Mouse (Mus musculus): Measurements from ENCODE around the gene Mlxipl.

Mlxipl gene

DNA sequence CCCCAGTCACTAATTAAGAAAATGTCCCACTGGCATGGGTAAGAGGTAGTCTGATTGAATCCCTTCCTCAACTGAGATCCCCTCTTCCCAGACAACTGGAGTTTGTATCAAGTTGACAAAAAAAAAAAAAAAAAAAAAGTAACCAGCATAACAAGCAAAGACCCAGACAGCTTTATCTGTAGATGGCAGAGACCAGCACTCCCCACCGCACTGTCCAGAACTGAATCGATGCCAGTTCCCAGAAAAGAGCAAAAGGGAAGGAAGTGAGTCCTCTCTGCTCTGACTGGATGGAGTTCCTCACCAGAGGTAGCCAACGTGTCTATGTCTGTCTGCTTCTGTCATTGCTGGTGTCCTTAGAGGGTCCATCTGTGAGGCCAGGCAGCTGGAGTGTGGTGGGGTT, 55.8 kb downstream of the Mlxipl start:
- no peak for DNase-seq (ENCODE audit: low read depth, low spot score)

GRCm38 (mm10) chr5:135145955-135146354, 56.3 kb downstream of the Mlxipl start:
- no peak for DNase-seq (ENCODE audit: low read depth, low spot score)

- no peak for DNase-seq (ENCODE audit: low read depth, low spot score)
Measured at GRCm38 (mm10) chr5:135148715-135149052, 59.0 kb downstream of the Mlxipl start.

DNA sequence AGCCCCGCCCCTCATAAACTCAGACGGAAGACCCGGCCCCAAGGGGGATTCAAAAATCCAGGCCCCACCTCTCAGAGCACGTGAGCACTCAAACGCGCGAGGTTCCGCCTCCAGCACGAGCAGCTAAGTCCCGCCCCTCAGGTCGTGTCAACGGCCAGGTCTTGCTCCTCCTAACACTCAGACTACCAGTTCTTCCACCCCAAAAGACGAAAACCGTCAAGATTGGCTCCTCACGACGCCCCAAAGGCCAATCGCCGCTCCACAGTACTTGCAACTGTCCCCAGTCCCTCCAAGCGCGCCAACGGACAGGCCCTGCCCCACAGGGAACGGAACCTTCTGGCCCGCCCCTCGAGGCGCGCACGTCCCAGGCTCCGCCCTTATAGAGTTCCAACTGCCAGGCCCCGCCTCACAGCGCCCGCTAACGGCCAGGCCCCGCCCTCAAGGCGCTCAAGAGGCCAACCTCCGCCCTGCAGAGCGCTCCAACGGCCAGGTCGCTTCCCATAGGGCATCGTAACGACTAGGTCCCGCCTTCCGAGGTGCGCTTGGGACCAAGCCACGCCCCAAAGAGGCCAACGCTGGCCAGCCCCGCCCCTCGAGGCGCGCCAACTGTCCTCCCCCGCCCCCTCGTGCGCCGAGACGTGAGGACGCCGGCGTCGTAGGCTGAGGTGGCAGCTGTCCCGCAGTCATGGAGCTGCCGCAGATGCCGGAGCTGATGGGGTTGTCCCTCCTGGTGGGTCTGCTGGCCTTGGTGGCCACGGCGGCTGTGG, 59.5 kb downstream of the Mlxipl start, which contains the start of gene Tbl2:
Gene Tbl2, plus strand, starts transcription at position 605 of the 767 bp plus-strand sequence.
- DNase-seq (ENCODE audit: low read depth, low spot score), result peak; percentile 98

DNA sequence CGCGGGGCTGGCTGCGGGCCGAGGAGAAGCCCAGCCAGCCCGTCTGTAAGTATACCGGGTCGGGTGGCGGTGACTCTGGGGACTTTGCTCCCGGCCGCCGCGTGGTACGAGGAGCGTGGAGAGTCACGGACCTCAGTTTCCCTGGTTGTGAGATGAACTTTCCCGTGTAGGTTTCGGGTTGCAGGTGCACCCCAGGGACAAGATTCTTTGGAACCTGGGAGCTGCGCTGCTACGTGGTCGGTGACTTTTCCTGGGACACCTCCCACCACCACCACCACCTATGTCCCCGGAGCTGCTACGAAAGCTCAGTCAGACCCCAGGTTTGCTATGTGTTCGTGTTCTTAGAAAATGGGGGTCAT, 60.1 kb downstream of the Mlxipl start:
- no peak for DNase-seq (ENCODE audit: low read depth, low spot score)

GRCm38 (mm10) chr5:135156496-135156895, 66.8 kb downstream of the Mlxipl start:
- DNase-seq (ENCODE audit: low read depth, low spot score), result no peak

DNA sequence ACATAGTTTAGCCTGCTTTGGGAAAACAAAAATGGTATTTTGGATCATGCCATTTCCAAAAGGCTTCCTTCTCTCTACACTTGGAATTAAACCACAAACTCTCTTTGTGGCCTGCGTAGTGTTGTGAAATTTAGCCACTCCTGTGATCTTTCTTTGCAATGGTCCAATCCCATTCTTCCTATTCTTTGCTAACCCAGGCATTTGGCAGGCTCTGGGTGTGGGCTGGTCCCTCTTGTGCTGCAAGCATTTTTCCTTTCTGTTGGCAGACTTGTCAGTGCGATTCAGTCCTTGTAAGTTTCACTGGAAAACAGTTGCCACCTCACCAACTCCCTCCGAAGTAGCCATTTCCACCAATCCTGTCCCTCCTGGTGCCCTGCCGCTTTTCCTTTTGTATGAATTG, 71.5 kb downstream of the Mlxipl start:
- no peak for DNase-seq (ENCODE audit: low read depth, low spot score)

DNA sequence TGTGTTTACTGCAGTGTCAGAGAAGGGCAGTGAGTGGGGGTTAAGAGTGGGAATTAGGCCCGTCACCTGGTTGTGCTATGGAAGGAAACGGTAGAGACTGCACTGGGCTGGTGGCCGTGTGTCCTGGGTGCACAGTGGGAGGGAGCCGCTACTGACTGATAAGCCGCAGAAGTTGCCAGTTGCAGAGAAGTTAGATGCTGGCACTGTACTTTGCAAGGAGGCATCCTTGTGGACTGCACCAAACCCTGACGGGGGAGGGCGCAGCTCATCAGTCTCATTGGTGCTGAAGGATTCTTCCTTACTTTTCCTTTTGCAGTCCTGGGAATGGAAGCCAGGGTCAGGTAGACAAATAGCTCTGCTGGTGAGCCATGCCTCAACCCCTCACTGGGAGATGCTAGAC, 72.0 kb downstream of the Mlxipl start:
- no peak for DNase-seq (ENCODE audit: low read depth, low spot score)

DNA sequence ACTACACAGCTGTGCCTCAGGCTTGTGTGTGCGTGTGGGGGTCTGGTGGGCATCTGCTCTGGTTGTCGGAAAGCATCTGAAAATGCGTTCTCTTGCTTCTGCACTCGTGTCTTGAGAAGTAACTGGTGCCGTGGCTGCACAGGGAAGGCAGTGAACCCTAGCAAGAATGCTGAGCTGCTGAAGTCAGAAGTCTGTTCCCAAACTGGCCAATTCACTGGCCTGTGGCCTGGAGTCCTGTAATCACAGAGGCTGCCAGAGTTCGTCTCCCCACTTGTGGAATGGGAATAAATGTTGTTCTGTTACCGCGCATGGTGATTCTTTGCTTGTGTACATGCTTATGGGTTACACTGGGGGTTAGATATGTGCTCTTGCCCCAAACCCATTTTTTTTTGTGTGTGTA, 72.7 kb downstream of the Mlxipl start:
- no peak for DNase-seq (ENCODE audit: low read depth, low spot score)

DNA sequence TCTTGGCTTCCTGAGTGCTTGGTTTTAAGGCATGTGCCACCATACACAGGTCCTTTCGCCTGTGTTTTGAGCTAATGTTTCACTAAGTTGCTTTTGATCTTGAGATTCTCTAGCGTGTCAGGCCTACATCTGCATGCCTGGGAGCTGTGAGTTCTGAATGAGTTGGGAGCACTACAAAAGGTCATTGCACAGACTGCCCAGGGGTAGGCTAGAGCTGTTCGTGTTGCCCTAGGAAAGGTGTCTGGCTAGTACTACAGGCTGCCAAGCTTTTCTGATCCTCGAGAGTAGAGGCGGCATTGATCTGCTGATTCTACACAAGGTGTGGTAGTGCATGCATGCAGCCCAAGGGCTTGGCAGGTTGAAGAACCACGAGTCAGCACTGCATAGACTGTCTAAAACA, 73.1 kb downstream of the Mlxipl start:
- no peak for DNase-seq (ENCODE audit: low read depth, low spot score)

DNA sequence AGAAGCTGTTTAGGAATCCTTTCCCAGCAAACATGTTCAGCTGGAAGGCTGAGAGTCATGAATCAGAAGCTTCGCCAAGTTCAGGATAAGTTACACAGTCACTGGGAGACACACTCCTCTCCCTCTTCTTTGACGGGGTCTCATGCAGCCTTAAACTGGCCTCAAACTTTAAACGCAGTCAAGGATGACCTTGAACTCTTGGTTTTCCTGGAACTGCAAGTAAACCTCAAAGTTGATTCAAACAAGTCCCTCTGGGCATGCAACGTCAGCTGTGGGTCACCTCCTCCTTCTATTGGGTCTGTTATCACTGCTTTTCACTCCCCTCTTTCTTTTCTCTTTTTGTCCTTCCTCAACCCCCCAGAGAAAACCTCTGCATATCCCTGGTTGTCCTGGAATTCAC, 77.2 kb downstream of the Mlxipl start:
- DNase-seq (ENCODE audit: low read depth, low spot score), result no peak

- no peak for DNase-seq (ENCODE audit: low read depth, low spot score)
Measured at GRCm38 (mm10) chr5:135167469-135167868, 77.8 kb downstream of the Mlxipl start.

DNA sequence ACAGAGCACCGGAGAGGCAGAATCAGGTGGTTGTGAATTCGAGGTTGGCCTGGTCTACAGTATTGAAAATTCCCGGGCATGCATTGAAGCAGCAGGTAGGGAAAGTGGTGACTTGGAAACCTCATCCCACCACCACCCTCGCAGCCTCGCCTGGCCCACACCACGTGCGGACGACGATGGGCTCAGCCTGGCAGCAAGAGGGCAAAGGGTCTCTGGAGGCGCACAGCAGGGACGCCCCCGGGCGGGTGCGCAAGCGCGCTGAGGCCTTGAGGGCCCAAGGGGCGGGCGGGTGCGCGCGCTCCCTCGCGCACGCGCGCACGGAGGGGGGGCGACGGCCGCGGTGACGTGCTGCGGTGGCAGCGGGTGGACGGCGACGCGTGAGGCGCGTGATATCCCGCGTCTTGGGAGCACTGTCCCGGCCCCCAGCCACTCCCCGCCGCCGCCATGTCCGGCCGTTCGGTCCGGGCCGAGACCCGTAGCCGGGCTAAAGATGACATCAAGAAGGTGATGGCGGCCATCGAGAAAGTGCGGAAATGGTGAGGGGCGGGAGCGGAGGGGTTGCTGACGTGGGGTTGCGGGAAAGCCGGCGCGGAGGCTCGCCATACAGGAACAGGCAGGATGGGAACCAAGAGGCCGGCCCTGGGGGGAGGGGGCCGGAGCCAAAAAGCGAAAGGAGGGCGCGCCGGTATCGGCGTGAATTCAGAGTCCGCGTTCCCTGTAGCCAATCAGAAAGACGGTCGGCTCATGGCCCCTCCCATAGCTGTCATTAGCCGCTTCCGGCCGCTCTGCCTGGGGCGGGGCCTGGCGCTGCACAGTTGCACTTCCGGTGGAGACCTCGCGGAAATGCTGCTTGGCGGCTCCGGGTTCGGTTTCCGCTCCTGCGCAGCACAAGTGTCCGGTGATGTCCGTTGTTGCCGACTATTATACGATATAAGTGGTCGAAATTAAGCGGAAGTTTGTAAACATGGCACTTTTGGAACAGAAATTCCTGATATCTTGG, 78.7 kb downstream of the Mlxipl start, which contains the start of gene Bcl7b:
Gene Bcl7b, plus strand, starts transcription at position 221 of the 1,000 bp plus-strand sequence.
- DNase-seq (ENCODE audit: low read depth, low spot score), result peak; percentile 93

DNA sequence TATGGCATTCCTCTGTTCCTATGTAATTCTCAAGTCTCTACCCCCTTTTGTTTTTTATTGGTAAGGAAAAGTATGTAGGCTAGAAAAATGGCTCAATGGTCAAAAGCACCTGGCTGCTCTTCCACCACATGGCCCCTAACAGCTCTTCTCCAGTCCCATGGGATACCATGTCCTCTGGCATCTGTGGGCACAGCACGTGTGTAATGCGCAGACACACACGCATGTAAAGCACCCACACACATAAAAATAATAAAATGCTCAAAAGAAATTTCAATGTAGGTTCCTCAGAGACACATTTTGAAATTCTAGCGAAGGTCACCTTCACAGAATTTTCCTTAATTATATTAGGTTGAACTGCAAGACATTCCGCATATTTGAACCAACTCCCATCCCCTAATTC, 79.8 kb downstream of the Mlxipl start:
- no peak for DNase-seq (ENCODE audit: low read depth, low spot score)

GRCm38 (mm10) chr5:135171688-135172220, 82.1 kb downstream of the Mlxipl start:
- no peak for DNase-seq (ENCODE audit: low read depth, low spot score)

DNA sequence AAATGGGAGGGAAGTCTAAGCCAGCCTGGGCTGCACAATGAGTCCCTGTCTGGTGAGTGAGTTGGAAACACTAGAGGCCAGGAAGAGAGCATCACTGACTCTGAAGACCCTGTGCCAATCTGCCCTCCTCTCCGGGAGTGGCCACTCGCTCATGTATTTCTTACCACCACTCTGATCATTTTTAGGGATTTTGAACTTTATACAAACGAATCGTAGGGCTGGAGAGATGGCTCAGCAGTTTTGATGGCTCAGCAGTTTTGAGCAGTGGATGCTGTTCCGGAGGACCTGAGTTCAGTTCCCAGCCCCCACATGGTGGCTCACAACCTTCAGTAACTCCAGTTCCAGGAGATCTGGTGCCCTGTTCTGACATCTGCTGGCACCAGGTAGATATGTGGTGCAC, 83.3 kb downstream of the Mlxipl start:
- no peak for DNase-seq (ENCODE audit: low read depth, low spot score)

DNA sequence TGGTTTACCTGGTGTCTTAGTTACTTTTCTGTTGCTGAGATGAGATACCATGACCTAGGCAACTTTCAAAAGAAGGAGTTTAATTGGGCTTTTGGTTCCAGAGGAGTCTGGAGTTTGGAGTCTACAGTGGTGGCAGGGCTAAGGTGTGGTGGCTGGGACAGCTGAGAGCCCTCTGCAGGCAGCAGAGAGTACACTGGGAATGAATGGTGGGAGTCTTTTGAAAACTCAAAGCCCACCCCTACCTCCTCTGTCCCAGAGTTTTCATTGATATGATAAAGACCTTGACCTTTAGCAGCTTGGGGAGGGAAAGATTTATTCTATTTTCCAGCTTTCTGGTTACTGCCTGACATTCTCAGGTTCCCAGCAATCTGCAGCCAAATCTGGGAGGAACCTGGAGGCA, 85.4 kb downstream of the Mlxipl start:
- DNase-seq (ENCODE audit: low read depth, low spot score), result no peak

- DNase-seq (ENCODE audit: low read depth, low spot score), result no peak
Measured at GRCm38 (mm10) chr5:135178523-135178922, 88.8 kb downstream of the Mlxipl start.

- DNase-seq (ENCODE audit: low read depth, low spot score), result no peak
Measured at GRCm38 (mm10) chr5:135178996-135179395, 89.3 kb downstream of the Mlxipl start.

DNA sequence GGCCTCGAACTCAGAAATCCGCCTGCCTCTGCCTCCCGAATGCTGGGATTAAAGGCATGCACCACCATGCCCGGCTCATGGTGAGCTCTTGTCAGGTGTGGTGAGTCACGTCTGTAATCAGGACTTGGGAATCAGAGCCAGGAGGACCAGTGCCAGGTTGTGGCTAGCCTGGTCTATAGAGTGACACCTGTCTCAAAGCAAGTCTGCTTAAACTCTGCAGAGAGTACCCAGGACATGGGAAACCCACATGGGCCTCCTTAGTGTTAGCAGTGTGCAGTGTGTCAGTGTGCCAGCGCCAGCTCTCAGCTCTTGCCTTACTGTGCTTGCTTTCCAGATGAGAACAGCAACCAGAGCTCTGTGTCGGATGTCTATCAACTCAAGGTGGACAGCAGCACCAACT, 89.9 kb downstream of the Mlxipl start:
- no peak for DNase-seq (ENCODE audit: low read depth, low spot score)

- no peak for DNase-seq (ENCODE audit: low read depth, low spot score)
Measured at GRCm38 (mm10) chr5:135180796-135181195, 91.1 kb downstream of the Mlxipl start.

GRCm38 (mm10) chr5:135181776-135182175, 92.1 kb downstream of the Mlxipl start:
- no peak for DNase-seq (ENCODE audit: low read depth, low spot score)

Data from c-Kit-negative CD71-positive TER-119-positive erythroid progenitor cells, embryonic 14.5 days (primary cell).